Mouse (Mus musculus): ENCODE measurements at regions not wholly inside any gene's neighbourhood (a gene's known extent, or its start where the extent isn't known, plus 50 kb on each side); places are given as distances from the start of the nearest gene placed in this dataset.

- H3K9ac ChIP-seq = no peak overlapping the region
- peak; percentile 61 for ATAC-seq (replicated peaks; ENCODE audit: low FRiP score)
Observed at GRCm38 (mm10) chr12:80013904-80014597, 98.8 kb downstream of the Zfp36l1 start.

GRCm38 (mm10) chr12:80013577-80013903 lies 99.3 kb downstream of the Zfp36l1 start:
- H3K4me1 ChIP-seq = peaks cover 49% of the 10 kb centered on the region

More at GRCm38 (mm10) chr12:80013904-80014597, 98.8 kb downstream of the Zfp36l1 start:
- Histone ChIP-seq H3K27me3 (no peaks in the 10 kb centered on the region), H3K4me3 (replicated peaks) (no peak overlapping the region), H3K4me1 (peaks cover 54% of the 10 kb centered on the region), H3K9me3 (replicated peaks) (no peaks in the 10 kb centered on the region), H3K4me2 (peak overlapping the region; percentile 41), H3K36me3 (no peaks in the 10 kb centered on the region), H3K27ac (peak overlapping the region; percentile 91)
- 14% methylated on average over 14 of the region's 14 CpGs for WGBS

GRCm38 (mm10) chr12:80011916-80012315 lies 100.9 kb downstream of the Zfp36l1 start:
- 0 out of 2 replicates have a peak overlapping the region, but pooled peaks have one; percentile 28 for H3K27ac ChIP-seq
- 46% methylated on average over 6 of the region's 6 CpGs for WGBS

More at GRCm38 (mm10) chr12:80013577-80013903, 99.3 kb downstream of the Zfp36l1 start:
- Histone ChIP-seq H3K36me3 (no peaks in the 10 kb centered on the region), H3K27me3 (no peaks in the 10 kb centered on the region), H3K27ac (peak overlapping the region; percentile 91), H3K4me3 (replicated peaks) (no peak overlapping the region), H3K4me2 (peak overlapping the region; percentile 41), H3K9ac (no peak overlapping the region), H3K9me3 (replicated peaks) (no peaks in the 10 kb centered on the region)
- 59% methylated on average over 6 of the region's 6 CpGs for WGBS
- ATAC-seq (replicated peaks; ENCODE audit: low FRiP score) = no peak

GRCm38 (mm10) chr12:80010947-80011346 lies 101.9 kb downstream of the Zfp36l1 start:
- Histone ChIP-seq H3K36me3 (no peaks in the 10 kb centered on the region), H3K4me2 (no peak overlapping the region), H3K27me3 (no peaks in the 10 kb centered on the region), H3K9me3 (replicated peaks) (no peaks in the 10 kb centered on the region), H3K9ac (no peak overlapping the region), H3K4me3 (replicated peaks) (no peak overlapping the region), H3K27ac (no peak overlapping the region), H3K4me1 (peaks cover 42% of the 10 kb centered on the region)
- ATAC-seq (replicated peaks; ENCODE audit: low FRiP score) = no peak
- WGBS = 93% methylated on average over 1 of the region's 1 CpGs

More at GRCm38 (mm10) chr12:80011916-80012315, 100.9 kb downstream of the Zfp36l1 start:
- no peak for ATAC-seq (replicated peaks; ENCODE audit: low FRiP score)
- H3K36me3 ChIP-seq = no peaks in the 10 kb centered on the region
- H3K4me3 ChIP-seq (replicated peaks) = no peak overlapping the region
- no peaks in the 10 kb centered on the region for H3K9me3 ChIP-seq (replicated peaks)
- no peak overlapping the region for H3K9ac ChIP-seq
- peaks cover 42% of the 10 kb centered on the region for H3K4me1 ChIP-seq
- H3K27me3 ChIP-seq = no peaks in the 10 kb centered on the region
- no peak overlapping the region for H3K4me2 ChIP-seq

- WGBS = 65% methylated on average over 2 of the region's 2 CpGs
- ATAC-seq (replicated peaks; ENCODE audit: low FRiP score) = no peak
- no peaks in the 10 kb centered on the region for H3K27me3 ChIP-seq
- H3K27ac ChIP-seq = no peak overlapping the region
- no peak overlapping the region for H3K4me2 ChIP-seq
- no peaks in the 10 kb centered on the region for H3K9me3 ChIP-seq (replicated peaks)
- H3K4me1 ChIP-seq = peaks cover 42% of the 10 kb centered on the region
- no peaks in the 10 kb centered on the region for H3K36me3 ChIP-seq
- no peak overlapping the region for H3K9ac ChIP-seq
- H3K4me3 ChIP-seq (replicated peaks) = no peak overlapping the region
Observed at GRCm38 (mm10) chr12:80010220-80010619, 102.6 kb downstream of the Zfp36l1 start.

- ATAC-seq (replicated peaks; ENCODE audit: low FRiP score) = no peak
- 49% methylated on average over 7 of the region's 7 CpGs for WGBS
Observed at GRCm38 (mm10) chr12:80007849-80008248, 105.0 kb downstream of the Zfp36l1 start.

GRCm38 (mm10) chr12:80005227-80005919 lies 107.4 kb downstream of the Zfp36l1 start:
- 87% methylated on average over 13 of the region's 13 CpGs for WGBS
- Histone ChIP-seq H3K4me3 (replicated peaks) (no peak overlapping the region), H3K27me3 (no peaks in the 10 kb centered on the region), H3K36me3 (no peaks in the 10 kb centered on the region), H3K9me3 (replicated peaks) (no peaks in the 10 kb centered on the region), H3K27ac (no peak overlapping the region), H3K9ac (no peak overlapping the region), H3K4me2 (no peak overlapping the region), H3K4me1 (peaks cover 37% of the 10 kb centered on the region)
- no peak for ATAC-seq (replicated peaks; ENCODE audit: low FRiP score)

More at GRCm38 (mm10) chr12:80007849-80008248, 105.0 kb downstream of the Zfp36l1 start:
- no peaks in the 10 kb centered on the region for H3K36me3 ChIP-seq
- no peak overlapping the region for H3K4me3 ChIP-seq (replicated peaks)
- H3K27me3 ChIP-seq = no peaks in the 10 kb centered on the region
- no peak overlapping the region for H3K9ac ChIP-seq
- H3K4me2 ChIP-seq = no peak overlapping the region
- H3K27ac ChIP-seq = no peak overlapping the region
- peaks cover 32% of the 10 kb centered on the region for H3K4me1 ChIP-seq
- H3K9me3 ChIP-seq (replicated peaks) = no peaks in the 10 kb centered on the region

DNA sequence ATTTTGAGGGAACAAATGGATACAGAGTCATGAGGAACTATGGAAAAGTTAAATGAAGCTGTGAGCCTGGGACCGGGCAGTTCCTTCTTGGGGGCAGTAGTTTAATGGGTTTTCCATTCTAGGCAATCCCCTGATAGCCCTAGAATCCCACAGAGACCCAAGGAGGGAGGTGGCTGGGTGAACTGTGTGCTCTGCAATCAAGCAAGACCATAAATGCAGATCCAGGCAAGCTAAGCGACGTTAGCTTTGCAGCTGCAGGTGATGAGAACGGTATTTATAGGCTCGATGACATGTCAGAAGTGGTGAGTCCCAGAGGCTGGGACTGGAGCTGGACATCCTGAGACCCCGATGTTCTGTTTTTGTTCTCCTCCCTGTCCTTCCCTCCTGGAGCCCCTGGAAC lies 108.2 kb downstream of the Zfp36l1 start:
- H3K4me2 ChIP-seq = no peak overlapping the region
- no peak for ATAC-seq (replicated peaks; ENCODE audit: low FRiP score)
- no peaks in the 10 kb centered on the region for H3K9me3 ChIP-seq (replicated peaks)
- no peaks in the 10 kb centered on the region for H3K27me3 ChIP-seq
- peaks cover 41% of the 10 kb centered on the region for H3K4me1 ChIP-seq
- 51% methylated on average over 6 of the region's 6 CpGs for WGBS
- no peak overlapping the region for H3K27ac ChIP-seq
- no peak overlapping the region for H3K4me3 ChIP-seq (replicated peaks)
- H3K9ac ChIP-seq = no peak overlapping the region
- no peaks in the 10 kb centered on the region for H3K36me3 ChIP-seq

DNA sequence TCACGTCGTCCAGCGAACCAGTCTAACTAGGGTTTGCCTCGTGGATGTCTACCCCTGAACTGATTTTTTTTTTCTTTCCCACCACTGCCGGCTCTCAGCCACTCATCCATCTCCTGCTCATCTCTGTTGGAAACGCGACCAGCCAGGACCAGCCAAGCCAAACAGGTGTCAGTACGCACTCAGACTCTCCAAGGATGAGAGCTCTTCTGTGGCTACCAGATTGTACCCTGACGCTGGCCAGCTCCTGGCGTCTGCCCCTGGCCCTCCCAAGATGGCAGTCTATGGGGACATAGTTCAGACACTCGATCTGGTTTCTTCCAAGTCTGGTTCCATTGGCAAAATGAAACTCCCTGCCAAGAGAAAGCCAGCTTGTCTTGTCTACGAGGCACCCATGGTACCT lies 109.3 kb downstream of the Zfp36l1 start:
- Histone ChIP-seq H3K4me2 (no peak overlapping the region), H3K27me3 (no peaks in the 10 kb centered on the region), H3K9me3 (replicated peaks) (no peaks in the 10 kb centered on the region), H3K36me3 (no peaks in the 10 kb centered on the region), H3K4me1 (peaks cover 51% of the 10 kb centered on the region), H3K27ac (no peak overlapping the region), H3K9ac (no peak overlapping the region), H3K4me3 (replicated peaks) (no peak overlapping the region)
- ATAC-seq (replicated peaks; ENCODE audit: low FRiP score) = no peak
- 79% methylated on average over 12 of the region's 12 CpGs for WGBS

DNA sequence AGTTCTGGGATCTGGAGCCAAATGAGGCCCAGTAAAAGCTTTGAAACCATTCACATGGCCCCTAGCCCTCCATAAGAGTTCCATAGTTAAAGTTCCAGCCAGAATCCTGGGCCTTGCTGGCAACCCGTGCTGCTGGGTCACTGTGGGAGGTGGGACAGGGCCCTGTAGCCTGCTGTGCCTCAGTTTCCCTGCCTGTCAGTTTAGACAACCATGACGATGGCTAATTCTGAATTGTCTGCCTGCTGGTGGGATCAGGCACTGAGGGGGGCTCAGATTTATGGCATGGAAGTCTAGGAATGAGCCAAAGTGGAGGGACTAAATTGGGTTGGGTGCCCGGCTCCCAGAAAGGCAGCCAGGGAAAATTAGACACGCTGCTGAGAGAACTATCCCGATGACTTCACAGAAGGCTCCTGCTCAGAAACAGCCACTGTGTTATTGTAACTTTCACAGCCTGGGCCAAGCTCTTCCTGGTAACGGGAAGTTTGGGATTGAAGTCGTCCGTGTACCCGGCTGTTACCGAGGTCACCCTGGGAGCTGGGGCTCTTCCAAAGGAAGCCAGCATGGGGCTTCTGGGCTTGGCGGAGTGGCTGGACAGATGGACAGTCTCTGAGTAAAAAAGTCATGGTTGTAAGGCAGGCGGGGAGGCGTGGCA lies 110.2 kb downstream of the Zfp36l1 start:
- Histone ChIP-seq H3K27me3 (no peaks in the 10 kb centered on the region), H3K4me1 (peaks cover 51% of the 10 kb centered on the region), H3K9ac (no peak overlapping the region), H3K4me3 (replicated peaks) (no peak overlapping the region), H3K9me3 (replicated peaks) (no peaks in the 10 kb centered on the region), H3K4me2 (no peak overlapping the region), H3K36me3 (no peaks in the 10 kb centered on the region), H3K27ac (peak overlapping the region; percentile 86)
- ATAC-seq (replicated peaks; ENCODE audit: low FRiP score) = no peak
- 60% methylated on average over 13 of the region's 13 CpGs for WGBS

DNA sequence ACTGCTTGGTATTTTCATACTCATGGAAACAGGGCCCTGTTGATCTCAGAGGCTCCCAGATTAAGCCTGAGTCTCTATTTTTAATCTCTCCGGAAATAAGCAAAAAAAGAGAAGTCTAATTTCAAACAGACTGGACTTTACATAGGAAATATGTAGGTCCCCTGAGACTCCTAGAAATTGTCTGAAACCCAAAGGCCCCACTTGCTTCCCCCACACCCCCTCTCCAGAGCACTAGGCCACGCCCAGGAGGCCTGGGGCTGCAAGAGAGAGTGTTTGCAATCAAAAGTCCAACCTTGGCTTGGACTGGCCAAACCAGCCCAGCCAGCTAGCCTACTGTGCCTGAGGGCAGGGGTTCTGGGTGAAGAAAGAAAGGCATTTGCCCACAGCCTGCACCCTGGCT lies 111.0 kb downstream of the Zfp36l1 start:
- no peak overlapping the region for H3K4me2 ChIP-seq
- H3K36me3 ChIP-seq = no peaks in the 10 kb centered on the region
- H3K9me3 ChIP-seq (replicated peaks) = no peaks in the 10 kb centered on the region
- peak; percentile 67 for ATAC-seq (replicated peaks; ENCODE audit: low FRiP score)
- H3K27me3 ChIP-seq = no peaks in the 10 kb centered on the region
- H3K4me1 ChIP-seq = peaks cover 51% of the 10 kb centered on the region
- H3K9ac ChIP-seq = no peak overlapping the region
- H3K27ac ChIP-seq = peak overlapping the region; percentile 86
- WGBS = 55% methylated on average over 2 of the region's 2 CpGs
- no peak overlapping the region for H3K4me3 ChIP-seq (replicated peaks)

GRCm38 (mm10) chr12:79999868-80000370 lies 112.9 kb downstream of the Zfp36l1 start:
- no peaks in the 10 kb centered on the region for H3K9me3 ChIP-seq (replicated peaks)
- no peak overlapping the region for H3K9ac ChIP-seq
- no peaks in the 10 kb centered on the region for H3K27me3 ChIP-seq
- peaks cover 57% of the 10 kb centered on the region for H3K4me1 ChIP-seq
- peak overlapping the region; percentile 72 for H3K27ac ChIP-seq
- ATAC-seq (replicated peaks; ENCODE audit: low FRiP score) = no peak
- H3K4me3 ChIP-seq (replicated peaks) = no peak overlapping the region
- H3K36me3 ChIP-seq = no peaks in the 10 kb centered on the region
- WGBS = 77% methylated on average over 7 of the region's 7 CpGs
- H3K4me2 ChIP-seq = no peak overlapping the region
